Mouse (Mus musculus) neural tube, embryonic 14.5 days (tissue): ENCODE results near the gene 1700001P01Rik. TPM values are rescaled to one million over a fixed set of nuclear protein-coding genes. Genes with fewer than 3 reads are reported as not detected.

Source experiments
- ATAC-seq: fragments of 200-750 bp; cut with Nextera tagmentation; 2 replicates; pipeline ENCODE4 v1.8.0; 2017; ENCODE audit warnings: low read depth, mild to moderate bottlenecking, moderate TSS enrichment, moderate library complexity
- H3K27ac ChIP-seq: fragments of 300-500 bp; sonication (generic); 2 replicates; pipeline ENCODE4 v1.5.1; 2014; ENCODE audit warnings: low read depth, mild to moderate bottlenecking, control low read depth, low read length, moderate library complexity, mixed read lengths
- H3K27me3 ChIP-seq: fragments of 300-500 bp; sonication (generic); 2 replicates; pipeline ENCODE4 v1.6.1; 2014; ENCODE audit warnings: low read length; ENCODE audit not compliant: control insufficient read depth, insufficient read depth
- H3K36me3 ChIP-seq: fragments of 300-500 bp; sonication (generic); 2 replicates; pipeline ENCODE4 v1.6.1; 2014; ENCODE audit warnings: low read length, mixed read lengths; ENCODE audit not compliant: control insufficient read depth, insufficient read depth
- H3K4me1 ChIP-seq: fragments of 300-500 bp; sonication (generic); 2 replicates; pipeline ENCODE4 v1.6.1; 2014; ENCODE audit warnings: low read length; ENCODE audit not compliant: control insufficient read depth, insufficient read depth
- H3K4me2 ChIP-seq: fragments of 300-500 bp; sonication (generic); 2 replicates; pipeline ENCODE4 v1.6.1; 2014; ENCODE audit warnings: mild to moderate bottlenecking, low read depth, low read length, control low read depth
- H3K4me3 ChIP-seq: fragments of 300-500 bp; sonication (generic); 2 replicates; pipeline ENCODE4 v1.5.1; 2014; ENCODE audit warnings: low read depth, low read length, control low read depth, mixed read lengths
- H3K9ac ChIP-seq: fragments of 300-500 bp; sonication (generic); replicated peaks from 2 replicates; pipeline ENCODE4 v1.6.1; 2014; ENCODE audit warnings: low read depth, mild to moderate bottlenecking, control low read depth, low read length, mixed read lengths
- H3K9me3 ChIP-seq: fragments of 300-500 bp; sonication (generic); 2 replicates; pipeline ENCODE4 v1.6.1; 2016; ENCODE audit warnings: low read length; ENCODE audit not compliant: control insufficient read depth
- WGBS: fragments of 180-500 bp; shearing (Covaris S2); extraction: QIAGEN DNeasy Blood & Tissue Kit; methylation state at CpG from one replicate; pipeline ENCODE4 v1.1.7; 2014; 5-methylcytosine and 5-hydroxymethylcytosine counted together
- polyA plus RNA-seq: library from polyadenylated mRNA; unstranded; fragments of >200 nt; fragmentation: Nextera tagmentation; extraction: Ambion mirVana; gene quantifications from 2 replicates; pipeline ENCODE4 v1.2.1, GENCODE M21; 2014

1700001P01Rik gene
- polyA plus RNA-seq, 1 experiment from 2014 or later = 0.36 TPM

DNA sequence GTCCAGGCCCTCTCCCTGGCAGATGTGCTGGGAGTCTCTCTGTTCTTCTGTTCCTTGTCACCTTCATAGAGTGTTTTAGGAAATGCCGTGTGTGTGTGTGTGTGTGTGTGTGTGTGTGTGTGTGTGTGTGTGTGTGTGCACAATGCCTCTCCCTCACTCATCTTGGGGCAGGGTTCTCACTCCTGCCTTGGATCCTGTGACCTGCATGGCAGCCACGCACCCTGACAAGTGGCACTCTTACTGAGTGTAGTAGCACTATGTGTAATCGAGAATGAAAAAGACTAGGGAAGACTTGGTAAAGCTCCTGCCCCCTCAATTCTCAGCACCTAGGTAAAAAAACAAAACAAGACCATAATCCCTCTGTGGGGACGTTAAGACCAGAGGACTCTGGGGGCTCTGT, 43.4 kb upstream of the 1700001P01Rik start:
- peaks cover 5% of the 10 kb centered on the region; the same call in 1 of the 2 replicates for H3K4me1 ChIP-seq
- no peak overlapping the region for H3K4me3 ChIP-seq
- no peak overlapping the region for H3K4me2 ChIP-seq
- no peaks in the 10 kb centered on the region for H3K27me3 ChIP-seq
- 63% methylated on average over 4 of the region's 4 CpGs for WGBS
- no peak for ATAC-seq
- peak overlapping the region; percentile 39; the same call in 1 of the 2 replicates for H3K27ac ChIP-seq
- H3K9ac ChIP-seq = no peak overlapping the region
- H3K9me3 ChIP-seq = no peaks in the 10 kb centered on the region
- peaks cover 23% of the 10 kb centered on the region for H3K36me3 ChIP-seq

DNA sequence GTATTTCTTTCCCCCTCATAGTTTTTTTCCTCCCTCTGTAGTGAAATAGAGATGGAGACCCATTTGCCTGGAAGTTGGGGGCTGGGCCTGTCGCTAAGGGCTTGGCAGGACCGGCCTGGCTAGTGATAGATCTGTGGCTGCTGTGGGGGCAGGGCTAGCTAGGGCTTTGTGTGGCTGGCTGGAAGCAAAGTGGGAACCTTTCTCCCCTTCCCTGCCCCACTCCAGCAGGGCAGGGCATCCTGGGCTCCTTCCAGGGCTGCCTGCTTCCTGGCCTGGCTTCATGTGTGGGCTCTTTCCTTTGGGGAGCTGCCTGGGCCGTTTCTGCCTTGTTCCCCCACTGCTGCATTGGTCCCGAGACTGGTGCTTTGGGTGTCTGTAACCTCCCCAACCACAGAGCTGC, 42.9 kb upstream of the 1700001P01Rik start:
- Histone ChIP-seq H3K9me3 (no peaks in the 10 kb centered on the region), H3K27me3 (no peaks in the 10 kb centered on the region), H3K4me1 (peaks cover 8% of the 10 kb centered on the region; the same call in 1 of the 2 replicates), H3K4me2 (no peak overlapping the region), H3K36me3 (peaks cover 24% of the 10 kb centered on the region), H3K4me3 (no peak overlapping the region), H3K27ac (no peak overlapping the region), H3K9ac (no peak overlapping the region)
- ATAC-seq = peak; percentile 86; the same call in 1 of the 2 replicates
- WGBS = 5% methylated on average over 4 of the region's 4 CpGs

- Histone ChIP-seq H3K27me3 (no peaks in the 10 kb centered on the region), H3K27ac (peak overlapping the region; percentile 44; the same call in 1 of the 2 replicates), H3K9ac (no peak overlapping the region), H3K4me3 (no peak overlapping the region), H3K36me3 (peaks cover 26% of the 10 kb centered on the region), H3K9me3 (no peaks in the 10 kb centered on the region), H3K4me1 (peaks cover 13% of the 10 kb centered on the region), H3K4me2 (no peak overlapping the region)
- no peak for ATAC-seq
- WGBS = 68% methylated on average over 6 of the region's 6 CpGs
These were observed 42.3 kb upstream of the 1700001P01Rik start for GRCm38 (mm10) chr11:97818003-97818402.

- Histone ChIP-seq H3K27me3 (no peaks in the 10 kb centered on the region), H3K36me3 (peaks cover 23% of the 10 kb centered on the region), H3K4me1 (peaks cover 19% of the 10 kb centered on the region), H3K4me2 (no peak overlapping the region), H3K9me3 (no peaks in the 10 kb centered on the region), H3K27ac (no peak overlapping the region), H3K4me3 (no peak overlapping the region), H3K9ac (no peak overlapping the region)
- no peak for ATAC-seq
- WGBS = 56% methylated on average over 5 of the region's 5 CpGs
These were observed 41.7 kb upstream of the 1700001P01Rik start for GRCm38 (mm10) chr11:97817379-97817778.

DNA sequence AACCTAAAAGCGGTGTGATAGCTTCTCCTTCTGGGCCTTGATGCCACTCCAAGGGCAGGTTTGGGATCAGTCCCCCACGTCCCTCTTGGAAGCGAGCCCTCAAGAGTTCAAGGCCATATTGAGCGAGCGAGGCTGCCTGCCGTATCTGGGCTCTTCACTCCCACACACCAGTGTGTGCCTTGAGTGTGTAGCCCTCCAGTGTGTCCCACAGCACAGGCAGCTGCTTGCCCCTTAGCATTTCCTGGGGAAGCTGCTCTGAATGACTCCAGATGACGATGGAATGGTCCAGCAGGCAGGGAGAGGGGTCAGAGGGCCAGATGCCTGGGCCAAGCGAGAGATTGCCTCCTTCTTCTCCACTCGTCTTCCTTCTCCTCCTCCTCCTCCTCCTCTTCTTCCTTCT, 41.2 kb upstream of the 1700001P01Rik start:
- Histone ChIP-seq H3K9ac (no peak overlapping the region), H3K4me2 (no peak overlapping the region), H3K4me3 (no peak overlapping the region), H3K36me3 (peaks cover 23% of the 10 kb centered on the region), H3K9me3 (no peaks in the 10 kb centered on the region), H3K27me3 (no peaks in the 10 kb centered on the region), H3K4me1 (peaks cover 24% of the 10 kb centered on the region), H3K27ac (no peak overlapping the region)
- WGBS = 71% methylated on average over 9 of the region's 9 CpGs
- ATAC-seq = no peak

DNA sequence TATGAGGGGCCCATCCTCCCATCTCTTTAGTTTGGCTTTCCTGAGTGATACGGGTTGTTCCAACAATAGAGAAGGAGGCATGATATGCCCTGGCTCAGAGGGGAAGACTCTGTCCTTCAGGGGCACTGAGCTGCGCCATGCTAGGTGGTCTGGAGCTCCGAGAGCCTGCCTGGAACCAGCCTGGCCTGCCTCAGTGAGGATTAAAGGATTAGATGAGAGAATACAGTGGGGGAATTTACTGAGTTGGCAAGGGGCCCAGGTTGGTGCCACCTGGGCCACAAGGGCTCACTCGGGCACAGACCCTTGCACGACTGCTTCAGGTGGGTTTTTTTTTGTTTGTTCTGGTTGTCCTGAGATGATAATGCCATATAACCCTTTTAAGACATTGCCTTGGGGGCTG, 40.5 kb upstream of the 1700001P01Rik start:
- Histone ChIP-seq H3K9me3 (no peaks in the 10 kb centered on the region), H3K4me2 (no peak overlapping the region), H3K27ac (no peak overlapping the region), H3K36me3 (peaks cover 23% of the 10 kb centered on the region), H3K9ac (no peak overlapping the region), H3K4me3 (no peak overlapping the region), H3K4me1 (peaks cover 31% of the 10 kb centered on the region), H3K27me3 (no peaks in the 10 kb centered on the region)
- no peak for ATAC-seq
- WGBS = 83% methylated on average over 5 of the region's 5 CpGs

GRCm38 (mm10) chr11:97815736-97816135, 40.0 kb upstream of the 1700001P01Rik start:
- no peak overlapping the region for H3K27ac ChIP-seq
- H3K4me2 ChIP-seq = no peak overlapping the region
- ATAC-seq = no peak
- H3K36me3 ChIP-seq = peaks cover 23% of the 10 kb centered on the region
- H3K9ac ChIP-seq = no peak overlapping the region
- H3K4me3 ChIP-seq = no peak overlapping the region
- 92% methylated on average over 11 of the region's 11 CpGs for WGBS
- H3K27me3 ChIP-seq = no peaks in the 10 kb centered on the region
- peaks cover 31% of the 10 kb centered on the region for H3K4me1 ChIP-seq
- no peaks in the 10 kb centered on the region for H3K9me3 ChIP-seq

GRCm38 (mm10) chr11:97813746-97814515, 38.2 kb upstream of the 1700001P01Rik start:
- ATAC-seq = no peak

GRCm38 (mm10) chr11:97813085-97813484, 37.4 kb upstream of the 1700001P01Rik start:
- Histone ChIP-seq H3K4me3 (no peak overlapping the region), H3K9me3 (no peaks in the 10 kb centered on the region)
- ATAC-seq = peak; percentile 22; the same call in 1 of the 2 replicates

More at GRCm38 (mm10) chr11:97813746-97814515, 38.2 kb upstream of the 1700001P01Rik start:
- no peak overlapping the region for H3K4me2 ChIP-seq
- H3K9me3 ChIP-seq = no peaks in the 10 kb centered on the region
- H3K4me1 ChIP-seq = peaks cover 37% of the 10 kb centered on the region
- WGBS = 80% methylated on average over 17 of the region's 17 CpGs
- H3K9ac ChIP-seq = no peak overlapping the region
- H3K36me3 ChIP-seq = peaks cover 29% of the 10 kb centered on the region
- H3K27me3 ChIP-seq = no peaks in the 10 kb centered on the region
- no peak overlapping the region for H3K4me3 ChIP-seq
- H3K27ac ChIP-seq = peak overlapping the region; percentile 86; the same call in 1 of the 2 replicates

More at GRCm38 (mm10) chr11:97813085-97813484, 37.4 kb upstream of the 1700001P01Rik start:
- H3K4me2 ChIP-seq = peak overlapping the region; percentile 37
- H3K36me3 ChIP-seq = peaks cover 36% of the 10 kb centered on the region
- peaks cover 41% of the 10 kb centered on the region for H3K4me1 ChIP-seq
- 0 out of 2 replicates have a peak overlapping the region, but pooled peaks have one; percentile 18 for H3K9ac ChIP-seq
- H3K27me3 ChIP-seq = no peaks in the 10 kb centered on the region
- peak overlapping the region; percentile 86 for H3K27ac ChIP-seq
- WGBS = 34% methylated on average over 7 of the region's 7 CpGs
